Mouse (Mus musculus) adrenal gland, postnatal 25 days (tissue): Measurements from ENCODE around the gene Frmd7. TPM values are rescaled to one million over a fixed set of nuclear protein-coding genes. Genes with fewer than 3 reads are reported as not detected.

ENCODE experiments used
- DNase-seq: peaks from one replicate; pipeline ENCODE4 v3.0.0; 2021; ENCODE audit warnings: mixed read lengths
- long read RNA-seq: library from polyadenylated mRNA; stranded (forward); transcript quantifications from one replicate; pipeline ENCODE4 v2.0.0, GENCODE M21; 2021
- total RNA-seq: library from RNA; stranded (reverse); gene quantifications from 2 replicates; pipeline ENCODE4 v1.2.3, GENCODE M21; 2021

The Frmd7 gene
- not detected in 2 replicates for total RNA-seq
- long read RNA-seq, result 0 reads

DNA sequence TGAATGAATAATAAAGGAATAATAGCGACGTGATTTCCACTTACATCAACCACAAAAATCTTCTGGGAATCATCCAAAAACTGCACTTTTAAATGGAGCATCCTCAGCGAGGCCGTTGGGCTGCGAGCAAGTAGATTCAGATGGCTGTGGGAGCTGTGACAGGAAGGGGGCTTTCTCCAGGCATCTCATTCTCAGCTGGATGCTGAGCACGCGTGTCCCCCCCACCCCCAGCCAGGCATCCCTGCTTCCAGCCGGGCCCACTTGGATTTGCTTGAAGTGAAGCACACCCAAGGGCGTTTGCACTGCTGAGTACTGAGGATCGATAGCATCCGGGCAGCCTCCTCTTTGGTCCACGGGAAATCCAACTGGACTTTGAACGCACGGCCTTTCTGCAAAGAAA lies at the start of gene Frmd7:
Gene Frmd7 (minus strand): TSS at position 101 of the 400 bp plus-strand sequence.
- DNase-seq, result no peak

DNA sequence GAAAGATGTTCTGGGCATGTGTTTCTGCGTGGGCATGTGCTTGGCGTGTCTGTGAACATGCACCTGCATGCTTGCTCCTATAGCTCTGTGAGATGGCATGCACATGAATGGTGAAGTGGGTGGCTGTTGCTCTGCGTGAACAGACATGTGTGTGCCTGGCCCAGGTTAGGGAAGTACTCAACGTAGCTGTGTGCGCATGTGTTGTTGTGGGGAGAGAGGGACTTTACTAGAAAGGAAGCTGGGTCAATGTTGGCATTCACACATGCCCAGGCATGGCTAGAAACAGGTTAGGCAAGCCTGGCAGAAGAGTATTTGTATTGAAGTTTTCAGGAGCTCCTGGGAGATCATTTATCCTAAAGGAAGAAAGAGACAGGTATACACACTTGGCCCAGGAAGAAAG lies 48.8 kb upstream of the Frmd7 start:
- no peak for DNase-seq

DNA sequence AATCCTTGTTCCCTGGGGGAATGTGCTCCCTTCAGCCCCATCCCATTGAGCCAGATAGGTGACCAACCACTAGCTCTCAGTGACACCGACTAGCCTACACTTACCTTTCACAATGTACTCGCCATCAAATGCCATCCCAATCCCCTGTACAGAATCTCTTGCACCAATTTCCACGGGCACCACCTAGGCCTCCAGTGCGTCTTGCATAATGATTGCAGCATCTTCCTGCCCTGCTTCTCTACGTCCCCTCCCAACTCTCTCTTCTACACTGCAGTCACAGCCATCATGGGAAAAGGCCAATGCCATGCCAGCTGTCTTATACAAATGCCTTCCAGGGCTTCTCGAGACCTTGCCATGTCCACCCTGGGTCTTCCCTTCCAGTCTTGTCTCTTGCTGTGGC lies 47.4 kb upstream of the Frmd7 start:
- no peak for DNase-seq

DNA sequence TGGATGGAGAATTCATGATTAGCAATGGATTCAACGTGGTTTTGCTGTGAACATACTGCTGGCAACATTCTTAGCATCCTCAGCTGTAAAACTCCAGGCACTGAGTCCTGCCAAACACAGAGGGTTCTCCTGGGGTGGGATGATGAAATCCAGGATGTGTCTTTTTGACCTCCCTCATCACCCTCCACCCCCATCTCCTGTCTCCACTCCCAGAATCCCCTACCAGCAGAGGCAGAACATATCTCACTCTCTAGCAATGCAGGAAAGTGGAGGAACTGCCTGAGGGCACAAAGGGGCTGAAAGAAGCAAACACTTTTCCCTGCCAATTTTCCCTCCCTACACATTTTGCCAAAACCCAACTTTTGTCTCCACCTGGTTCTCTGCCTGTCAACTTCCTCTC lies 46.1 kb upstream of the Frmd7 start:
- DNase-seq, result no peak

DNA sequence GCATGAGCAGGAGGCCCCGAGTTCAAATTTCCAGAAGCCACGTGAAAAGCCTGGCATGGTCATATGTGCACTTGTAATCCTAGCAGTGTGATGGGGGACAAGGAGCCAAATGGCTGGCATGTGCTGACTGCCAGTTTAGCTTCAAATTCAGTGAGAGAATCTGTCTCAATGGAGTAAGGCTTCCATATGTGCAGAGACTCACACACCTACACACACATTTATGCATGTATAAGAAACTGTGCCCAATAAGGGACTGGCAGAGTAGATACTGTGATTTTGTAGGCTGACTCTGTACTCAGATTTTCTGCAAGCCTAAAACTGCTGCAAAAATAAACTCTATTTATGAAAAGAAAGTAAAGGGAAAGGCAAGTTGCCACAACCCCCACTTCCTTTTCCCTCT lies 35.9 kb upstream of the Frmd7 start:
- no peak for DNase-seq

DNA sequence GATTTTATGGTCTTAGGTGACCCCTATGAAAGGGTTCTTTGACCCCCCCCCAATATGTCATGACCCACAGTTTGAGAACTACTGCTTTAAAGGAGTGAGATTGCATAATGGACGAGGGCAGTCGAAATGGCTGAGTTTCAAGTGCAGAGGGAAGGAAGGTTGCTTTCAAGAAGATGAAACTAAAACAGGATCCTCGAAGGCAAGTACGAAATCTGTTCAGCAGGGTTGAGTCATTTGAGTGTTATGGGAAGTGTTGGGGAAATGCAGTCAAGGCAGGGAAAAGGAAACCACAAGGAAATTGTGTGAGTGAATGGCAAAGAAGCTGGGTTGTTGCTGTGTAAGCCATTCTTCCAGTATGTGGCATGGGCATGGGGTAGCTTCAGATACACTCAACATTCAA lies 29.6 kb upstream of the Frmd7 start:
- no peak for DNase-seq

DNA sequence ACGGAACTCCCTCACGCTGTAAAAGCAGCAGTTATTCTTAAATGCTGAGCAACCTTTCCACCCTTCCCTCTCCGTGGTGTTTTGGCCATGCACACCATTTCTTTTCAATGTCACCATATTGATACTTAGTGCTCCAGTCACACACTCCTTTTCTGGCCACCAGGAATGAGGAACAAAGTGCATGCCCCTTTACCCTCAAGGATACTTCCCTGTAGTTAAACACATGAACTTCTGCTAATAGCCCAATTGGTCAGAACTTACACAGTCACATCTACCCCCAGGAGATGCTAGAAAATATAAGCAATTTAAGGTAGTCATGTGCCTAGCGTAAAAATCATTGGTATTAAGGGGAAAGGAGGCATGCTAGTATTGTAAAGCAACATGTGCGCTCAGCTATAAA lies 27.4 kb upstream of the Frmd7 start:
- no peak for DNase-seq

DNA sequence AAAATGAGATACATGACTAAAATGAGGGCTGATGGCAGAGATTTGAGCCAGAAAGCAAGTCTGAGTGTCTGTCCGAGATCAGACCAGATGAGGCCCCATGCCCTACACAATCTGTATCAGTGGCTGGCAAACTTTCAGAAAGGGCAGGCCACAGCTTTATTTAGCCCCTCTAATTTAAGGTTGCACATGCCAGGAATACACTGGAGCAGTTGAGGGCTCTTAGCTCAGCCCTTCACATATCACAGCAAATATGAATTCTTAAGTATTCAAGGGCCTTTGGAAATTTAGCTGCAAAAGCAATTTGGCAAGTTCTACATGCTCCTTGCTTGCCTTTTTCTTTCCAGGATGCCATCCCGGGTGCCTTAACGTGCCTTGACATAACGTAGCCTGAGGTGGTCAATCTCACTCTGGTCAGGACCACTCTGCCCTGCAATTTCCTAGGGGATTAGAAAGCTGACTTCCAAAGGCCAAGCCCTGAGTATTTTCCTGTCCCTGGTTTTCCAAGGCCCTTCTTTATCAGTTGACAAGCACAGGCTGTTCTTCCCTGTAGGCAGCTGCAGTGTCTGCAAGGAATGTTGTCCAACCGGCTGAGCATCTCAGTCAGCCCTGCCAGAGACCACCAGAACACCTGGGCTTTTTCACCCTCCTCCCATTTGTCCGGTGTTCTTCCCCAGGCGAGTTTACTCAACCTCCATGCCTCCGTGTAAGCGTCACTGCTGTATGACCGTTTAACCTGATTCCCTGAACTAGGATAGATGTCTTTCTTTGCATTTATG lies 25.8 kb upstream of the Frmd7 start:
- no peak for DNase-seq

DNA sequence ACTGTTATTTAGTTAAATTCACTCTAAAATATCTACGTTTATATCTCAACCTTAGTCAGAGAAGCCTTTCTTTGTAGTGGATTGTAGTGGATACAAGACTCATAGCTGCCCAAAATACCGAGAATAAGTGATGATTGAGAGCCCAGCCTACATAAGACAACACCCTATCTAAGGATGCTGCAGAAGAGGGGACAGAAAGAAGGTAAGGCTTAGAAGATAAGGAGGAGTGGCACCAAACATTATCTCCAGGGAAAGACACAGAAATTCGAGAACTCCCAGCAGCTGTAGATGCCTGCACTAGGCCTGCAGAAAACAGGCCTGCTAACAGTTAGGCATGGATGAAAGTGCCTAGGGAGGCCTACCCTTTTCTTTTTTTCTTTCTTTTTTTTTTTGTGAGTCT lies 22.6 kb upstream of the Frmd7 start:
- DNase-seq, result no peak

DNA sequence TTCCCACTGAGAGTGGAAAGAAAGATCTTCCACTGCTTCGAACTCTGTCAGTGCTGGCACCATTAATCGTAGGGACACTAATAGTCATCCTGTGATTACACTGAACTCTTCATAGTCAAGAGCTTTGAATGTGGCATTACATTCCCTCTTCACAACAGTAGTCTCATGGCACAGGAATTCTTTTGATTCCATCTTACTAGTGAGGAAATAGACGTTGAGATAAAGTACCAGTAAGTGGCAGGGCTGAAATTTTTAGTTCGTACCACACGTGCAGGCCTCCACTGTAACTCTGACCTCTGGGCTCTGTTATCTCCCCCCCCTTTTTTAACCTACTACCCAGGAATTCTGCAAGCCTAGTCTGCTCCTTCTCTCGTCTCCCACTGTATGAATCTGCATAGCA lies 20.4 kb upstream of the Frmd7 start:
- no peak for DNase-seq

DNA sequence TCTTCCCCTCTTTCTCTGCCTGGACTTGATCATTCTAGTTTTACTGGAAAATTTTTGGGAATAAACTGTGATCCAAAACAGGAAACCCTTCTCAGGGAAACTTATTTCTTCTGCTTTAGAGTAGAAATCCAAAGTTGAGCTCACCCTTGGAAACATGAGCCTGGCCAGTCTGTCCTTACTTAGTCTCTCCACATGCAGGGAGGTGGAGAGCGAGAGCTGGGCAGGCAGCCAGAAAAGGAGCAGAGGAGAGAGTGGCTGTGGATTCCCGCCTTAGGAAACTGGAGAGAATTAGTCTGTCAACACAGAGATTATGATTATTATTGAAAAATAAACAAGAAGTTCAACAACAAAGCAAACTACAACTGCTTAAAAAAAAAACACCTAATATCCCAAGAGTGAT lies 6.1 kb upstream of the Frmd7 start:
- peak; percentile 67 for DNase-seq

DNA sequence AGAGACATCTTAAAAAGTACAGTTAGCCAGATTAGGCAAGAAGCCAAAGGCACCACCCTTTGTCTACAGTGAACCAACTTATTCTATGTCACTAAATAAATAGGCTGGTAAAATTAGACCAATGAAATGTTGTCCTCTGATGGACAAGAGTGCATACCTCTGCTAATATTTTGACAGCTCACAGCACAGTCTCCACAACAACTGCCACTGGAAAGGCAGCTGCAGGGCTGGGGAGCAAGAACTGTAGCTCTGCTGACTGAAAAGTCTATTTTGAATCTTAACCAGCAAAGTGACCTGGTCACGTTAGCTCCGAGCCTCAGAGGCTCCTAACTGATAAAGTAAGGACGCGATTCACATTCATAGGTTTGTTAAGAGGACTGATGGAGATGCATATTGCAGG lies 5.6 kb upstream of the Frmd7 start:
- no peak for DNase-seq

DNA sequence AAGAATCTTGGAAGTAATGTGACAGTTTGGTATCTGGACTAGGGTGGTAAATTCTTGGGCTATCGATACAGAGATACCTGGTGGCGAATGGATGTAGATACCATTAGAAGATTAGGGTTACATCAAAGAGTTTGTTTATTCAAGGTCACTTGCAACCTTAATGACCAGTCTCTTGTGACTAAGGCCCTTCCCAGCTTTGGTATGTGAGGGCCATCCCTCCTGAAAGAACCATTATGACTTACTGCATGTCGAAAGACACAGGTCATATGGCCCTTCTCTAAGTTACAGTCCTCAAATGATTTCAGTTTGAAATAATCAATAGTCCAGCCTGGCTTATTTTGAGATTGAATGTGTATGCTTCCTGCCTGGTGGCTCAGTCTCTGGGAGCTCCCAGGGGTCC lies 5.4 kb downstream of the Frmd7 start:
- no peak for DNase-seq

DNA sequence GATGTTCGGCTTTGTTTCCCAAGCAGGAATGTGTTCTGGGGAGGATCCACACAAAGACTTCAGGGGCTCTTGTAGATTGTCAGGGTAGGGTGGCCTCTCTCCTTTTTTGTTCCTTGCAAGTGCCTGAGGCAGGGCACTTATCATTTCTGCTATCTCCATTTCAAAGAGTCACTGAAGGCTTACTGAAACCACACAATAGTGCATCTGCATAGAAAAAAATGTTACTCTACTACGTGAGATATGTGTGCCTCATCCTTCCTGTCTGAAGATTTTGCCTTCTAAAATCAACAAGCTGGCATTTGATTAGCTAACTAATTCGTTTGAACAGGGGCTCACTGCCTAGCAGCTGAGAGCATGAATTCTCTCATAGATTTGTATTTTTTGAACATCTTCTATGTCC lies 12.2 kb downstream of the Frmd7 start:
- no peak for DNase-seq

DNA sequence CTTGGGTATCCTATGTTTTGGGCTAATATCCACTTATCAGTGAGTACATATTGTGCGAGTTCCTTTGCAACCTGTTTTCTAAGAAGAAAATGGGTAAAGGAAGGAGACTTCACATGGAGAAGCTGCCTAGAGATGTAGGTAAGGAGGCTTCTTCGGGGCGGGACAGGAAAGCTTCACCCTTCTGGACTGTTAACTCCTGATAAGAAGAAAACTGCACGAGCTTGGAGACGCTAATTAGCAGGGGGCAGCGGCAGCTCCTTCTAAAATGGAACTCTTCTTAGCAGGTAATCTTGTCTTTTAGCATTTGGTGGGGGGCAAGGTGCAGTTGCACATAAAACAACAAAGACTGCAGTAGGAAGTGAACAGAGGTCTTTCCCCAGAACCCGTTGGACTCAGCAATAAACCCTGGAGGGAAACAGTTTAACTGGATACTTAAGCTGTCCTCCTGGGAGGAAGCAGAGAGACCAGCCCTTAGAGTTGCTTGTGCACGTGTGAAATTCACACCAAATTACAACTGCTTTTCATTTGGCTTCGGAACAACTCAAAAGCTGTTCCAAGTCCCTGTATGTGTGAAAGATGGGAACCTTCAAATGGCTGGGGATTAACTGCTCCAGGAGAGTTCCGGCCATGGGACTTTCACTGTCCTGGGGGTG lies 15.5 kb downstream of the Frmd7 start:
- DNase-seq, result no peak

DNA sequence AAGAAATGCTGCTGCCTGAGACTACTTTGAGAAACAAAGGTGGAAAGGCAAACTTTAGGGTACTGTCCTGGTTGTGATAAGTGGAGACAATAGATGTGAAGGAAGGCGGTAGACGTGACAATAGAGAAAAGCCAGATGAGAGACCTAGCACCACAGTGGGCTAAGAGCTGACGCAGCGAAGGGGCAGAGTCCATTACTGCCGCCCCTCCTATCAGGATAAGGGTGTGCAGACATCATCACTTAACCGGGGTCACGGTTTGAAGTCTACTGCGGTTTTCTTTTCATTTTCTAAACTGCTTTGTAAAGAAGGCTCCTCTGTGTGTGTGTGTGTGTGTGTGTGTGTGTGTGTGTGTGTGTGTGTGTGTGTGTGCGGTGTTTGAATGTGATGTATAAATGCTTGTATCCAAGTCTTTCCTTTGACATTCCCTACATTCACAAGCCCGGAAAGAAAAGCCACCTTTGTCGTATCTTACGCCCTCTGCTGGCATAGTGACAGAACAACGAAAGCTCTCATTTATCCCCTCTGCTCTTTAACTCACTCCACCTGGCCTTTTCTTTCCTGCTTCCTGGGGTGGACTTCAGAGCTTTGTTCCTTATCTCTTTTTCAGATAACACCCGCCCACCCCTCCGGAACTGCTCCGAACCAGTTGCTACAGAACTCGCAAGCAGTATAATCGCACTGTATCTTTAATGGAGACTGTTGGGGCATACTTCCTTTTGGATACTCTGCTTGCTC lies 17.7 kb downstream of the Frmd7 start:
- no peak for DNase-seq

DNA sequence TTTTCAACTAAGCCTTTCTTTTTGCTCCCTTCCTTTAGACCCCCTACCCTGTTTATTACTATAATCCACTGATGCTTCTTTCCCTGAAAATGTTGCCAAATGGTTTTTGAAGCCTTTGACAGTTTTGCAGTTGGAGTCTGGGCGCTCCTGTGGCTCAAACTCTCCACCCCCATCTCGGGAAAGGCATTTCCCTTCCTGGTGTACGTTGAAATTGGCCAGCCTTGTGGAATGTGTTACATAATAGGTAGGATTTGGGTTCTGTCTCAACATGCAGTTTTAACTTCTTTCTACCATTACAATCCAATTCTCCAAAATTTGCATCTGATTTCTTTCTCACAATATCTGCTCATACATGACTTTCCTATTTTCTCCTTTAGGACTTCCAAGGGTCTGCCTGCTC lies 23.8 kb downstream of the Frmd7 start:
- no peak for DNase-seq

DNA sequence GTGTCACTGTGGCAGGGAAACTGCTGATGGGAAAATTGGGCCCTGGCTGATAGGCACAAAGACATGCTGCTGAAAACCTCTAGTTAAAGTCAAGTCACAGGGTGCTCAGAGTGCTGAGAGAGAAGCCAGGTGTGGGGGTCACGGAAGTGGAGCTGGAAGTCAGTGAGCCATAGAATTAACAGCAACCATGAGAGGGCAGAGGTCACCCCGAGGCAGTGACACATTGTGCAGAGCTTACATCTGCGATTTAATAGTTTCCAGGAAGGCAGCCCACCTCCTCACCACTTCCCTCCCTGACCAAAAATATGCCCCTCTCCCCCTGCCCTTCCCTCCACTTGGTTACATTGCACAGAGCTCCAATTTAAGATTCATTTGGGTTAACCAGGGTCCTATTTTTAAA lies 25.1 kb downstream of the Frmd7 start:
- no peak for DNase-seq

DNA sequence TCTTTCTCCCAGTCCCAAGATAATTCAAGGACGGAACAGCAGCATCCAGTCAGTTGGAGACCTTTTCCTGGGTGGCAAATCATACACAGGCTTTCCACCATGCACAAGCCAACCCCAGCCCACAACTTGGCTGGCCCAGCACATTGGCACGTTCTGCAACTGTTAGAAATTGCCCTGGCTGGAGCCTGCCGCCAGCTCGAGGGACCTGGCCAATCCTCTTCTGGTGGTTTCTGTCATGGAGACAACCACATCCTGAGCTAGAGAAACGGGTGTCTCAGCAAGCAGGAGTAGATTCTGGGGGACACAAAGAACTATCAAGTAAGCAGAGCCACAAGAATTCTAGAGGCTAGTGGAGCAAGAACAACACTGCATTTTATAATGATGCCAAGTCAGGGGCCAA lies 32.6 kb downstream of the Frmd7 start:
- DNase-seq, result no peak

DNA sequence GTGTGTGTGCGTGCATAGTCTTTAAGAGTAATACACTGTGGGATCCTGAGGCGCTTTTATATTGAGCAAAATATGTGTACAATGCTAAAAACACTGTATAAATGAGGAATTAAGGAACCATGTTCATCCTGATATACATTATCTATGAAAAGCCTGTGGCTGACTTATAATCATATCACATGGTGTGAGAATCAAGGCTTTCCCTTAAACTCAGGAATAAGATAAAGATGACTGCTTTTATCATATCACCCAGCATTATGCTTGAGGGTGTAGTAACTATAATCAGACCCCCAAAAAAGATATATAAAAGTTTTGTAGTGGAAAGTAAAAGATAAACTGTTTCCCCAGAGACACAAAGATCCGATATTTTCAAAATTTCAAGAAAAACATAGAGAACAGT lies 39.0 kb downstream of the Frmd7 start:
- no peak for DNase-seq

DNA sequence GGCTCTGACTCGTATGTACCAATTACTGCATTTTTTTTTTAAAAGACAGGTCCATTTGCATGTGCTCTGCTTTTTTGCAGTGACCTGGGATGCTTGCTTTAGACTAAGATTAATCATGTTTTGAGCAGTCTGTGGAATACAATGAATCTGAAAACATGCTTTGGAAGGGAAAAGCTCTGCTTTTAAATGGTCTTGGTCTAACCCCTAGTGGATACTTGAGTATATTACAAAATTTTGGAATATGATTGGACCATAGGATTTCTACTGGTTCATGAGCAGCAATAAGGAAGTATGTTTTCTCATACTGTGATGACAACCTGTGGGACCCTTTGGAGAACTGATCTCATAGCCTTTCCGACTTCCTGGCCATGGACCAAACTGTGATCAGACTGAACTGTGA lies 54.5 kb downstream of the Frmd7 start:
- no peak for DNase-seq

DNA sequence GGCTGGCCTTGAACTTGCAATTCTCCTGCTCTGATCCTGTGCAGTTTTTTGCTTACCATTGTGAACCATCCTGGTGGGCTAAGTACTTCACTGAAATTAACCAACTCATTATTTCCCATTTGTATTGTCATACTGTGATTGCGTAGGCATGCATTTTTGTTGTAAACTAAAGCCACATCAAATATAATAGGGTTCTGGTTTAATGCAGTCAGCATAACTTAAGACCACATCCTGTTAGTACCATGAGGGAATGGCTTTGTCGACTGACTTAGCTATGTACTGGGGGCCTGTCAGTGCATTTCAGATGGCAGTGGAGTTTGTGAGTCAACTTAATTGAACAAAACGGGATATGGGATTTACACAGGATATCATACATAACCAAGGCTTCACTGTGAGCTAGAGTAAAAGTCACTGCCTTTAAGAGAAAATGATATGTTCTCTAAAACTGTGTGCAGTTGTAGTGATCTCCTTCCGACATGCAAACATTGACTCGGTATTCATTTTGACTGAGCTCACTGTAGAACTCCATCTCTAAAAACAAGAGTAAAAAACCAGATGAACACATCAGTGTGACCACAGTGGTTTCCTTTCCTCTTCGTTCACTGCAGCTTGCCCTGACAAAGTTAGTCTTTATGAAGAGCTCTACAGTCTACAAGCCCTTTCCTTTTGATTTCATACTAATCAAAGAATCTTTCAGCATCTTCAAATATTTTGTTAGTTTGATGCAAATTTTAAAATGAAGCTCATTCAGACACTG lies 68.1 kb downstream of the Frmd7 start:
- no peak for DNase-seq

DNA sequence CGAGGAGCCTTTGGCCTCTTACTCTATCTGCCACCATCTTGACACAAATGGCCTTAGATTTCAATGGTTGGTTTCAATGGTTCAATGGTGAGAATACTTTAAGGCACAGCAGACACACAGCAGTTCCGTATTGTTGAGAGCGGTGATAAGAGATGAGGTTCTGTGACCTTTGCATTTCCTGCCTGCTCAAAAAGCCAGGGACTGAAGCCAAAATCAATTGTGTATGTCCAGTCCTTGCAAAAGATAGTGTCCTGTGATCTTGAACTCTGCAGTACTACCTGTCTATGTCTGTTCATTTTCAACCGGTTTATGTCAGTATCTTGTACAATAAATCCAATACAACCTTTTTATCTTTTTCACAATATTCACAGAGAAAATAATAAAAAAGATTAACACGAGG lies 77.8 kb downstream of the Frmd7 start:
- no peak for DNase-seq
